Mouse (Mus musculus) neural tube, embryonic 15.5 days (tissue): ENCODE measurements at regions not wholly inside any gene's neighbourhood (a gene's known extent, or its start where the extent isn't known, plus 50 kb on each side); places are given as distances from the start of the nearest gene placed in this dataset.

Source experiments
- ATAC-seq: fragments of 200-750 bp; cut with Nextera tagmentation; 2 replicates; pipeline ENCODE4 v1.8.0; 2017; ENCODE audit warnings: mild to moderate bottlenecking, moderate TSS enrichment, moderate library complexity; ENCODE audit not compliant: low FRiP score
- H3K27ac ChIP-seq: fragments of 300-500 bp; sonication (generic); replicated peaks from 2 replicates; pipeline ENCODE4 v1.5.1; 2015; ENCODE audit warnings: mild to moderate bottlenecking, inconsistent platforms
- H3K27me3 ChIP-seq: fragments of 300-500 bp; sonication (generic); replicated peaks from 2 replicates; pipeline ENCODE4 v1.6.1; 2015; ENCODE audit warnings: inconsistent platforms
- H3K36me3 ChIP-seq: fragments of 300-500 bp; sonication (generic); 2 replicates; pipeline ENCODE4 v1.6.1; 2015; ENCODE audit warnings: inconsistent platforms
- H3K4me1 ChIP-seq: fragments of 300-500 bp; sonication (generic); 2 replicates; pipeline ENCODE4 v1.6.1; 2015; ENCODE audit warnings: inconsistent platforms
- H3K4me2 ChIP-seq: fragments of 300-500 bp; sonication (generic); 2 replicates; pipeline ENCODE4 v1.6.1; 2015; ENCODE audit warnings: inconsistent platforms, mild to moderate bottlenecking, moderate library complexity
- H3K4me3 ChIP-seq: fragments of 300-500 bp; sonication (generic); replicated peaks from 2 replicates; pipeline ENCODE4 v1.5.1; 2015; ENCODE audit warnings: mild to moderate bottlenecking, inconsistent platforms
- H3K9ac ChIP-seq: fragments of 300-500 bp; sonication (generic); replicated peaks from 2 replicates; pipeline ENCODE4 v1.6.1; 2015; ENCODE audit warnings: mild to moderate bottlenecking, inconsistent platforms
- H3K9me3 ChIP-seq: fragments of 300-500 bp; sonication (generic); replicated peaks from 2 replicates; pipeline ENCODE4 v1.6.1; 2016; ENCODE audit warnings: inconsistent platforms
- WGBS: fragments of 180-500 bp; shearing (Covaris S2); methylation state at CpG from one replicate; pipeline ENCODE4 v1.1.7; 2015; ENCODE audit warnings: mixed read lengths; 5-methylcytosine and 5-hydroxymethylcytosine counted together

GRCm38 (mm10) chr14:9338220-9338619 lies 672.2 kb upstream of the 4930452B06Rik start:
- no peaks in the 10 kb centered on the region for H3K27me3 ChIP-seq
- no peaks in the 10 kb centered on the region for H3K4me1 ChIP-seq
- no peak overlapping the region for H3K27ac ChIP-seq
- H3K4me3 ChIP-seq, result no peak overlapping the region
- H3K9me3 ChIP-seq, result no peaks in the 10 kb centered on the region
- WGBS, result 85% methylated on average over 3 of the region's 3 CpGs
- ATAC-seq, result no peak
- no peak overlapping the region for H3K4me2 ChIP-seq
- no peaks in the 10 kb centered on the region for H3K36me3 ChIP-seq
- H3K9ac ChIP-seq, result no peak overlapping the region

- Histone ChIP-seq H3K27me3 (no peaks in the 10 kb centered on the region), H3K27ac (no peak overlapping the region), H3K4me3 (no peak overlapping the region), H3K36me3 (no peaks in the 10 kb centered on the region), H3K9ac (no peak overlapping the region), H3K4me1 (no peaks in the 10 kb centered on the region), H3K4me2 (no peak overlapping the region), H3K9me3 (no peaks in the 10 kb centered on the region)
- ATAC-seq, result no peak
- WGBS, result 58% methylated on average over 3 of the region's 3 CpGs
Observed at GRCm38 (mm10) chr14:9337107-9337506, 671.1 kb upstream of the 4930452B06Rik start.

GRCm38 (mm10) chr14:9331593-9331992 lies 665.6 kb upstream of the 4930452B06Rik start:
- 38% methylated on average over 3 of the region's 3 CpGs for WGBS
- H3K9ac ChIP-seq, result no peak overlapping the region

GRCm38 (mm10) chr14:9330767-9331166 lies 664.7 kb upstream of the 4930452B06Rik start:
- ATAC-seq, result no peak
- Histone ChIP-seq H3K4me3 (no peak overlapping the region), H3K9ac (no peak overlapping the region), H3K27ac (no peak overlapping the region), H3K27me3 (no peaks in the 10 kb centered on the region), H3K4me1 (no peaks in the 10 kb centered on the region), H3K4me2 (no peak overlapping the region), H3K36me3 (no peaks in the 10 kb centered on the region), H3K9me3 (no peaks in the 10 kb centered on the region)

More at GRCm38 (mm10) chr14:9331593-9331992, 665.6 kb upstream of the 4930452B06Rik start:
- Histone ChIP-seq H3K36me3 (no peaks in the 10 kb centered on the region), H3K4me3 (no peak overlapping the region), H3K4me1 (no peaks in the 10 kb centered on the region), H3K27me3 (no peaks in the 10 kb centered on the region), H3K27ac (no peak overlapping the region), H3K9me3 (no peaks in the 10 kb centered on the region), H3K4me2 (no peak overlapping the region)
- ATAC-seq, result no peak

GRCm38 (mm10) chr14:9329839-9330485 lies 663.9 kb upstream of the 4930452B06Rik start:
- Histone ChIP-seq H3K4me3 (no peak overlapping the region), H3K9ac (no peak overlapping the region), H3K9me3 (no peaks in the 10 kb centered on the region), H3K27me3 (no peaks in the 10 kb centered on the region), H3K36me3 (no peaks in the 10 kb centered on the region), H3K27ac (no peak overlapping the region), H3K4me2 (no peak overlapping the region), H3K4me1 (no peaks in the 10 kb centered on the region)
- peak; percentile 45; the same call in 1 of the 2 replicates for ATAC-seq
- 72% methylated on average over 12 of the region's 12 CpGs for WGBS

GRCm38 (mm10) chr14:9327344-9327743 lies 661.3 kb upstream of the 4930452B06Rik start:
- Histone ChIP-seq H3K4me1 (no peaks in the 10 kb centered on the region), H3K27ac (no peak overlapping the region), H3K4me3 (no peak overlapping the region), H3K4me2 (no peak overlapping the region), H3K9ac (no peak overlapping the region), H3K36me3 (no peaks in the 10 kb centered on the region), H3K27me3 (no peaks in the 10 kb centered on the region), H3K9me3 (no peaks in the 10 kb centered on the region)
- WGBS, result 66% methylated on average over 1 of the region's 1 CpGs
- no peak for ATAC-seq

- 84% methylated on average over 4 of the region's 4 CpGs for WGBS
- H3K4me1 ChIP-seq, result no peaks in the 10 kb centered on the region
- no peak overlapping the region for H3K9ac ChIP-seq
- no peak overlapping the region for H3K4me3 ChIP-seq
- no peak for ATAC-seq
- H3K27me3 ChIP-seq, result no peaks in the 10 kb centered on the region
- H3K4me2 ChIP-seq, result no peak overlapping the region
- H3K27ac ChIP-seq, result no peak overlapping the region
- no peaks in the 10 kb centered on the region for H3K9me3 ChIP-seq
- H3K36me3 ChIP-seq, result no peaks in the 10 kb centered on the region
Observed at GRCm38 (mm10) chr14:9319842-9320241, 653.8 kb upstream of the 4930452B06Rik start.

- Histone ChIP-seq H3K27me3 (no peaks in the 10 kb centered on the region), H3K4me2 (no peak overlapping the region), H3K27ac (no peak overlapping the region), H3K4me1 (no peaks in the 10 kb centered on the region), H3K36me3 (no peaks in the 10 kb centered on the region), H3K9ac (no peak overlapping the region), H3K9me3 (no peaks in the 10 kb centered on the region), H3K4me3 (no peak overlapping the region)
- no peak for ATAC-seq
- 85% methylated on average over 2 of the region's 2 CpGs for whole genome bisulfite sequencing
Observed at GRCm38 (mm10) chr14:9318796-9319465, 652.9 kb upstream of the 4930452B06Rik start.

GRCm38 (mm10) chr14:9315224-9315623 lies 649.2 kb upstream of the 4930452B06Rik start:
- H3K9me3 ChIP-seq, result no peaks in the 10 kb centered on the region
- no peak overlapping the region for H3K9ac ChIP-seq
- WGBS, result 74% methylated on average over 3 of the region's 3 CpGs
- H3K36me3 ChIP-seq, result no peaks in the 10 kb centered on the region
- ATAC-seq, result no peak
- H3K4me2 ChIP-seq, result no peak overlapping the region
- H3K4me3 ChIP-seq, result no peak overlapping the region
- H3K4me1 ChIP-seq, result no peaks in the 10 kb centered on the region
- H3K27ac ChIP-seq, result no peak overlapping the region
- H3K27me3 ChIP-seq, result no peaks in the 10 kb centered on the region

GRCm38 (mm10) chr14:9296145-9296544 lies 630.1 kb upstream of the 4930452B06Rik start:
- Histone ChIP-seq H3K4me1 (no peaks in the 10 kb centered on the region), H3K27ac (no peak overlapping the region), H3K36me3 (no peaks in the 10 kb centered on the region), H3K9ac (no peak overlapping the region), H3K9me3 (no peaks in the 10 kb centered on the region), H3K27me3 (no peaks in the 10 kb centered on the region), H3K4me3 (no peak overlapping the region), H3K4me2 (no peak overlapping the region)
- 83% methylated on average over 1 of the region's 1 CpGs for WGBS
- ATAC-seq, result no peak

- no peak for ATAC-seq
- H3K36me3 ChIP-seq, result no peaks in the 10 kb centered on the region
- H3K9ac ChIP-seq, result no peak overlapping the region
- H3K4me3 ChIP-seq, result no peak overlapping the region
- H3K27me3 ChIP-seq, result no peaks in the 10 kb centered on the region
- H3K4me1 ChIP-seq, result no peaks in the 10 kb centered on the region
- no peak overlapping the region for H3K27ac ChIP-seq
- H3K9me3 ChIP-seq, result no peaks in the 10 kb centered on the region
- H3K4me2 ChIP-seq, result no peak overlapping the region
- 74% methylated on average over 2 of the region's 2 CpGs for WGBS
Observed at GRCm38 (mm10) chr14:9294555-9294954, 628.5 kb upstream of the 4930452B06Rik start.

- no peaks in the 10 kb centered on the region for H3K27me3 ChIP-seq
- ATAC-seq, result no peak
- no peaks in the 10 kb centered on the region for H3K36me3 ChIP-seq
- H3K9ac ChIP-seq, result no peak overlapping the region
- H3K9me3 ChIP-seq, result no peaks in the 10 kb centered on the region
- WGBS, result 95% methylated on average over 1 of the region's 1 CpGs
- H3K4me1 ChIP-seq, result no peaks in the 10 kb centered on the region
- no peak overlapping the region for H3K4me3 ChIP-seq
- no peak overlapping the region for H3K27ac ChIP-seq
- H3K4me2 ChIP-seq, result no peak overlapping the region
Observed at GRCm38 (mm10) chr14:9288103-9288502, 622.1 kb upstream of the 4930452B06Rik start.
